Mouse (Mus musculus): ENCODE measurements around the gene Lrmp.

Gene Lrmp

DNA sequence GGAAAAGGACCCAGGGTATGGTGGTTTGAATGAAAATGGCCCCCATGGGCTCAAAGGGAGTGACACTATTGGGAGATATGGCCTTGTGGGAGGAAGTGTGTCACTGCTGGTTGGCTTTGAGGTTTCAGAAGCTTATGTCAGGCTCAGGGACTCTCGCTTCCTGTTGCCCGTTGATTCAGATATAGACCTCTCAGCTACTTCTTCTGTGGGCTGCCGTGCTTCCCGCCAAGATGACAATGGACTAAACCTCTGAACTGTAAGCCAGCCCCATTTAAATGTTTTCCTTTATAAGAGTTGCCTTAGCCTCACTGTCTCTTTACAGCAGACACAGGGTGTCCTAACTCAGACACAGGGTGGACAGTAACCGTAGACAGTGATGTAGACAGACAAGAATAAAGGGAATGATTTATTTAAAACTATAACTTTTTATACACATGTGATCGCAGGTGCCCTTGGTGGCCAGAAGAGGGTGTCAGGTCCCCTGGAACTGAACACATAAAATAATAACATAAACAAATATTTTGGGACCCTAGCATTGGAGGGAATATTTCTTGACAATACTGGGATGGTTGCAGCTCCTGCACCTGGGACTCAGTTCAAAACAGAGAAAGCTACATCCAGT is at the start of gene Lrmp:
Gene Lrmp, plus strand, starts transcription at position 178 of the 622 bp plus-strand sequence.
- in situ Hi-C loops (cut with MboI; ENCODE audit: low sequenced_read_pairs) = no loop called here

DNA sequence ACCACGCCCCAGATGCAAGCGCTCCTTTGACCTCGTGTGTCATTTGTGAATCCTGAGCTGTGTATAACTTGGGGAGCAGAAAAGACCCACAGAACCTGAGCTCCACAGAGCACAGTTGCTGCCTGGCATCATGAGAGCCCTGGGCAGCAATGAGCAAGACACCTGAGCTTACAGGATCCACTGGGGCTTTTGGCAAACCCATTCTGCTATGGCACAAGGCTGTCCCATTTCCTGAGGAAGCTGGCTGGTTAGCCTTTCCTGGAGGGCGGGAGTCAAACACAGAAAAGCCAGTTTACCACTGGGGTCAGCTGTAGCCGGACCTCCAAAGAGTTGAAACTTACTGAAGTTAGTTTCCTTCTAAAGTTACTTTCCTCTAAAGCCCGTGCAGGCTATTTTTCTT is 49.0 kb upstream of the Lrmp start:
- in situ Hi-C loops (cut with MboI; ENCODE audit: low sequenced_read_pairs) = no loop called here

DNA sequence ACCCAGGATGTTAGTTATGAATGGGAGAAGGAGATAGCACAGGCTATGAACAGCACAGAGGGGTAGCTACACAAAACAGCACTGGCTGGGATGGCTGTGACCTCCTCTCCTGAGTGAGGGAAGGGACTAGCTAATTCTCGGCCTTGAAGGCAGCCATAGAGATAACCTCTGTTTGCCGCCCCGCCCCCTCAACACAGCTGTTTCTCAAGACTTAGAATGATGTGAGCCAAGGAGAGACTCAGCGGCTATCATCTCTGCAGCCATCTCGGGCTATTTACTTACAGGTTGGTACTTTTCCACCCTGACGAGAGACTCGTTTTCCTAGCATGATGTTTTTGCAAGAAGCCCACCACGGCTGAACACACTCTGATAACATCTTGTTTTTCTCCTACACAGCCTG is 47.8 kb upstream of the Lrmp start:
- in situ Hi-C loops (cut with MboI; ENCODE audit: low sequenced_read_pairs) = no loop called here

DNA sequence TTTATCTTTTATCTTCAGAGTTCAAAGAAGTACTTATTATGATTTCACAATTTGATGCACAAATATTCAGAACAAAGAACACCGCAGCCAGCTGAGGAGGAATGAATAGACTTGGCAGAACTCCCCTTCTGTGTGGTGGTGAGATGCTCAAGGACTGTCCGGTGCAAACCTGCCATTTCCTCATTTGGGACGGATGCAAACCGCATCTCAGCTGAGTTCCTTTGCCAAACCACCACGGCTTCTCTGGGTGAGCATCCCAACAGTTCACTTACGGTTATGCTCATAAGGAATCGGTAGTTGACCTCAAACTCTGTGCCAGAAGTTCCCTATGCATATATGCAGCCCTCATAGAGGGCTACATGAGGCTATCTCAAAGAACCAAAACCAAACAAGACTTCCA is 46.1 kb upstream of the Lrmp start:
- in situ Hi-C loops (cut with MboI; ENCODE audit: low sequenced_read_pairs) = no loop called here

DNA sequence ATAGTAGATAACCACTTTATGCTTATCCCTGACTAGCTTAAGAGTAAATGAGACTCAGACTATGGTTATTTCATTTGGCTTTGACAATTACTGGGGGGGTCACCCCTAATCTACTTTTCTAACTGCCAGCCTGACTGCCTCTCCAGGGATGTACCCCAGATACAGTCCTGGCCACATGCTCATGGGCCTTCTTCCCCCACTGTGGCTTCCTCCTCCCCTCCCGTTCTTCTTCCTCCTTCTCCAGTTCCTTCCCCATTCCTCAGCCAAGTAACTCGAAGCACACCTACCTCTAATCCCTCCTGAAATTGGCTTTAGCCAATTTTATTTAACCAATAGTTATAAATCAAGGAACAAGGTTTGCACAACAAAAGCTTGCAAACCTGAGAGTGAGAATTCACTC is 45.5 kb upstream of the Lrmp start:
- in situ Hi-C loops (cut with MboI; ENCODE audit: low sequenced_read_pairs) = loop anchor here (10.0 kb wide), 1 partner anchor 275 kb away; no protein-coding TSS in a partner anchor

DNA sequence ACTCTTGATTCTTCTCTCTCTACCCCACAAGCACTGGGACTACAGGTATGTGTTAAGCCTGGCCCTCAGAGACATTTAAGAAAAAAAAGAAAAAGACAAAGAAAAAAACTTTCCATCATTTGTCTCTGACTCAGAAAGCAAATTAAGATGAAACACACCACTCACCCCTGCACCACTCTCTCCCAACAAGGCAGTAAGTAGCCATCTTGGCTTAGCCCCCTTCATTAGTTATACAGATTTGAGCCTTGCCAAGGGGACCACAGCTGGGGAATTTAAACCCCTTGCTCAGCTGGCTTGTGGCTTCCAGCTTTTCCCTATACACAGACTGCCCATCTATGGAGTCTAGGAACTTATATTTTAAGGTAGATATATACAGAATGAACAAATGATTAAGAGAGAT is 41.0 kb upstream of the Lrmp start:
- in situ Hi-C loops (cut with MboI; ENCODE audit: low sequenced_read_pairs) = loop anchor here (10.0 kb wide), 1 partner anchor 270 kb away; no protein-coding TSS in a partner anchor

DNA sequence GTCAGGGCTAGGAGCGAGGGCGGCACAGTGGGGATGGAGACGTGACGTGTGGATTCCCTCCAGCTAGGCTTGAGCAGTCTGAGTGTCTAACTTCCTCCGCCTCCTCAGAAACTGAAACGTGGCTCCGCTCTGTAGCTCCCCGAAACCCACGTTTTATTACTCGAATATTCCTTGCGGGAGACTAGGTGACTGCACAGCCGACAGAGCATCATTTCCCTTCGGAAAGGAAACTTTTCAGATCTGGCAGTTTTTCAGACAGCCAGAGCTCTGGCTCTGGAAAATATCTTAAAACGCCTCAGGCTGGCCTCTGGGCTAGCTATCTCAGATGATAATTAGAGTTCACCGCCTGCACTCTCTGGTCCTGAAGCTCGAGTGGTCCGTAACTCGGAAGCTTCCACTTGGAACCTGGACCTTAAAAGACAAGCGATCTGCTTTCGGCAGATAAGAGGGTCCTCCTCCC is 40.3 kb upstream of the Lrmp start:
- in situ Hi-C loops (cut with MboI; ENCODE audit: low sequenced_read_pairs) = loop anchor here (10.0 to 25.0 kb wide), 2 partner anchors 112 to 270 kb away; no protein-coding TSS in a partner anchor

DNA sequence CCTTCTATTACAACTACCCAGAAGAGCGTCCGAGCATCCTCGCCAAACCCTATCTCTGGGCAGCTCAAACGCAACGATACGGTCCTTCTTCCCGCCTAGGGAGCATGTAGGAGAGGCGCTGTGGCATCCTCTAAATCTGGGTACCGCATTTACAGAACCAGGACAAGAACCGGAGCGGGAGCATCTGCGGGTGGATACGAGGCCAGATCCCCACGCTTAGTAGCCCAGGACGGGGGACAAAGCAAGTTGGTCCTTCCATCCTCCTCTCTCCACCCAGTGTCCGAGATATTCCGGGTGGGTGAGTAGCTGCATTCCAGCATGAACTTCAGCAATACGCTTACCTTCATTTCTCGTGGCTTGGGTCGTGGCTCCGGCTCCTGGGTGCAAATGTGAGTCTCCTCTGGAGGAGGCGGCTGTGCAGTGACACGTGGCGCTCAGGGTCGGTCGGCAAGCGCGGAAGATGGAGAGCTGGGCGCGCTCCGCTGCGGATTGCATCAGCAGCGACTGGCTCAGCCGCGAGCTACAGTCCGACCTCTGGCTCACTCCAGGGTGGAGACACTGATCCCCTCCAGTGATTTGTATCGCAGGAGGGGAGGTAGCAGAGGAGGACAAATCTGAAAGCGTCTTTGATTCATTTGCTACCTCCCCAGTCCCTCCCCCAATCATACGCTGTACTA is 39.8 kb upstream of the Lrmp start, which contains the start of gene Bcat1:
Gene Bcat1, minus strand, starts transcription at position 637 of the 677 bp plus-strand sequence.
- in situ Hi-C loops (cut with MboI; ENCODE audit: low sequenced_read_pairs) = loop anchor here (10.0 to 25.0 kb wide), 2 partner anchors 112 to 269 kb away; no protein-coding TSS in a partner anchor

DNA sequence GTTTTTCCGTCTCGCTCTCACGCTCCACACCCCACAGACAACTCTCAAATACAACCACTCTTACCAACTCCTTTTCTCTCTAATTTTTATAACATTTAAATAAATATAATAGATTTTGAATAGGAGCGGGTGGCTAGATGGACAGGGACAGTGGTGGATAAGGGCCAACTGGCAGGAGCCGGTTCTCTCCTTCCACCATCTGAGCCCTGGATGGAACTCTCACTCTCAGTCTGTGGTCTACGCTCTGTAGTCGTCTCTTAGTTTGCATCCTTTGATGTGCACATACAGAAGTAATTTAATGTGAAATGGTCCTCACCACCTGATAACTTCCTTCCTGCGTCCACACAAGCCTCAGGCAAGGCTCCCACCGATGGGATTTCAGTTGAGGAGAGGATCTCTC is 39.2 kb upstream of the Lrmp start:
- in situ Hi-C loops (cut with MboI; ENCODE audit: low sequenced_read_pairs) = loop anchor here (10.0 to 25.0 kb wide), 2 partner anchors 111 to 269 kb away; no protein-coding TSS in a partner anchor

DNA sequence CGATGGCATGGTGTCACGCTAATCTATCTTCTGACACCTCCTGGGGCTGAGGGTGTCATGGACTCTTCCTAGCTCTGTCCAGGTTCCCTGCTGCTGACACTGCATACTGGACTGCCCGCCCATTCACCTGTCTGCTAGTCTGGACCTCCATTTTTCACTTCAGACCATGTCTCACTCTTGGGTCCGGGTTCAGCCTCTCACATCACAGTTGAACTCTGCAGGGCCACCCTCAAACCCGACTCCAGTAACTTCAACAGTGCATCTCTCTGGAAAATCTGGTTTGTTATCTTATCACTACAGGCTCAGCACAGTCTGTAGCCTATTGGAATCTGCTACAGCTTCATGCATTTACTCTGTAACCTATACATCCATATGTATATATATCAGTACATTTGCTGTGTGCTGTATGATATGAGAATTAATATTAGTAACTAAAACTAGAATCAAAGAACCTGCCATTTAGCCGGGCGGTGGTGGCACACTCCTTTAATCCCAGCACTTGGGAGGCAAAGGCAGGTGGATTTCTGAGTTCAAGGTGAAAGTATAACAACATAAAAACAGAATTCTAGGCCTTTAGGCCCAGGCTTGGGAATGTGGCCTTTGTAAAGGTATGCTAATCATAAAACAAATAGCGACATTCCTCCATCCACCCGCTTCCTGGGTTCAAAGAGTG is 36.2 kb upstream of the Lrmp start:
- in situ Hi-C loops (cut with MboI; ENCODE audit: low sequenced_read_pairs) = loop anchor here (10.0 to 25.0 kb wide), 2 partner anchors 108 to 266 kb away; no protein-coding TSS in a partner anchor

DNA sequence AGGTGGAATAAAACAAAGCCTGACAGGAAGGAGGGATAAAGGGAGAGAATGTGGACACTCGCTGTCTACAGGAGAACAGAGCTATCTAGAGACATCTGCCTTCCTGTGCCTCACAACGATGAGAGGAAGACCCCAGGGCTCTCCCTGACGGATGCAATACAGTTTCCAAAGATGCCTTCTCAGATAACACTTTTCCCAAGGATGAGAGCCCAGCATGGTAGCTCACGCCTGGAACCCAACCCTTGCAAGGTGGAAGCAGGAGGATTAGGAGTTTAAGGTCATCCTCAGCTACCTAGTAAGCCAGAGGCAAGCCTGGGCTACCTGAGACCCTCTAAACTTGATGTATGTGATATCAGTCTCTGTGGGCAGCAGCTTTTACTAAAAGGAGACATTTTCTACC is 33.7 kb upstream of the Lrmp start:
- in situ Hi-C loops (cut with MboI; ENCODE audit: low sequenced_read_pairs) = loop anchor here (25.0 kb wide), 1 partner anchor 106 kb away; no protein-coding TSS in a partner anchor

DNA sequence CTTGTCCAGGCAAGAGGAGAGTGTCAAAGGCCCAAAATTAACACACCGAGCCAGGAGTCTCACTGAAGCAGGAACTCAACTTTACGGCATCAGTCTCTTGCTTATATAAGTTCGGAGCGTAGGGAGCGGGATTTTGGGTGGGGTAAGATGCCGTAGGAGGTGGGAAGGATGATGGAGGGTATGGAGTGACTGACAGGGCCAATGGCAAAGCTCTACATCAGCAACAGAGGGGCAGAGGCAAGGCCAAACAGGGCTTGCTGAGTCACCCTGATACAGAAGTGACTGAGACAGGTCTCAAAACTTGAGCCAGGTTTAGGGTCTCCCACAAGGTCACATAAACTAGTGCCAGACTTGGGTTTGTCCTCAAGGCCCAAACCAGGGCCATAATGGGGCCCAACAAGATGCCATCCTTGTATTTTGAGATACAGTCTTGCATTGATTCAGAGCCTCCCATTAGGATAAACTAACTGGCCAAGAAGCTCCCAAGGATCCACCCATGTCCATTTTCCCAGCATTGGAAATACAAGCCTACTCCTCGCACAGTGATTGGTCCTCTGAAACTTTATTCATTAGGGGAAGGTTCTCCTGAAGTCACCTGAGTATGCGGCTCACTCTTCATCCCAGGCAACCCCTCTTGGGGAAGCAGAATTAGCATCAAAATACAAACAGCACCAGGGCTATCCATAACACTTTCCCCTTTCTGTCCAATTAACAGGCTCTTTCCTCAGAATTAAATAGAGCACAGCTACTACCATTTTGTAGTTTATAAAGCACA is 30.9 kb upstream of the Lrmp start:
- in situ Hi-C loops (cut with MboI; ENCODE audit: low sequenced_read_pairs) = loop anchor here (25.0 kb wide), 1 partner anchor 103 kb away; no protein-coding TSS in a partner anchor

DNA sequence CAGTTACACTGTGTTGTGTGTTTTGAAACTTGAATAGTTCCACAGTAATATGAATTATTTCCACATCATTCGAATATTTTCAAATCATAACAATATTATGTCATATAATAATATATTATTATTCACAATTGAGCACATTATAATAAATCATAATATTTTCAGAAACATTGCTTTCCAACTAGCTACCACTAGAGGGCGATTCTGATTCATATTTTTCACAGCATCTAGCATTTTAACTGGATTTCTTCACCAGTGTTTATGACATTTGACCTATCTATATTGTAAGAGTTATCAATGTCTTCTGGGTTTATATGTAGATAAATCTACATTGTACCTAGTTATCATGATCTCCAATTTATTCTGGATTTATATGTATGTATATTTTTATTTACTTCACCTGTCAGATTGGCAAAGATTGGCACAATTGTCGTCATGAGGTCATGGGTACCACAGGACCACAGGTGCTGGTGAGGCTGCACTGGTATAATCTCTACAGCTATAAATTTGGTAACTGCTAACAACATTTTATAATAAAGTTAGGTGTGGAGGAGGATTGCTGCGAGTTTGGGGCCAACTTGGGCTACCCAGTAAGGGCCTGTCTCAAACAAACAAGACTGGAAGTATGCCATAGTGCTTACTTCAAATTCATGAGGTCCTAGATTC is 26.9 kb upstream of the Lrmp start:
- in situ Hi-C loops (cut with MboI; ENCODE audit: low sequenced_read_pairs) = loop anchor here (25.0 kb wide), 1 partner anchor 99 kb away; no protein-coding TSS in a partner anchor

DNA sequence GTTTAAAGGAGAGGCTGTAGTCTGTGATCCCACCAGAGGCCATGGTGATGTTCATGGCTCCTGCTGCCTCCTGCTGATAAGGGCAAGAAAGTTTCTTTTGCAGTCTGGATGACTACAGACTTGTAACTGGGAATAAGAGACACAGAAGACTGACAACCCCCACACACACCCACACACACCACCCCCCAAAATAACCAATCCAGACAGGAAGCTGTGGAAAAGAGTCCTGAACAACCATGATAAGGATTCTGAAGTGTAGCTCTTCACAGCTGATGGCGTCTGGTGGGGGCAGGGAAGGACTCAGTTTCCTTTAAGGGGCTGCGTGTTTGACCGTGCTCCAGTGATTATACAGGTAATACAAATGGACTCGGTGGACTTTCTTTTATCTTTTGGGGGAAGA is 26.1 kb upstream of the Lrmp start:
- in situ Hi-C loops (cut with MboI; ENCODE audit: low sequenced_read_pairs) = loop anchor here (25.0 kb wide), 1 partner anchor 98 kb away; no protein-coding TSS in a partner anchor

DNA sequence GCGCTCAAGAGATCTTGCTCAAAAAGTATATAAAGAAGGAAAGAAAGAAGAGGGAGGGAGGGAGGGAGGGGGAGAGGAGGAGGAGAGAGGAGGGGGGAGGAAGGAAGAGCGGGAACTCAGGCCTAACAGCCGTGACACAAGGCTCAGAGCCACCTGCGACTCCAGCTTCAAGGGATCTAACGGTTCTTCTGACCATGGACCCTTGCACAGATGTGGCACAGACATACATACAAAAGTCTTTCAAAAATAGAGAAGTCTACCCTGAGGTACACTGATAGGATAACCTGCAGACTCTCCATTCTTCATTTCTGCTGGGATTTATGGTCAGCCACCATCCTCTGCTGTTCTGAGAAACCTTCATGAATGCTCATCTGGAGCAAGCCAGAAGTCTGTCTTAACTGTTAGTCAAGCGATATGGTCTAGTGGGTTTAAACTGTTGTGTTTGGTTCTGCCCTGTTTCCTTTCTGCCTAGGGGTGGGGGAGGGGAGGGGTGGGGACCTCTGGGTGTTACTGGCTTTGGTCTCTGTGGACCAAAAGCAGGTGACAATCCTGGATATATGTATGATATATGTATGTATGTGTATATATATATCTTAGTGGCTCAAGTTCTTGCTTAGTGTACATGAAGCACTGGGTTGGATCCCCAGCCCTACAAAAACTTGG is 25.1 kb upstream of the Lrmp start:
- in situ Hi-C loops (cut with MboI; ENCODE audit: low sequenced_read_pairs) = loop anchor here (25.0 kb wide), 1 partner anchor 97 kb away; no protein-coding TSS in a partner anchor

DNA sequence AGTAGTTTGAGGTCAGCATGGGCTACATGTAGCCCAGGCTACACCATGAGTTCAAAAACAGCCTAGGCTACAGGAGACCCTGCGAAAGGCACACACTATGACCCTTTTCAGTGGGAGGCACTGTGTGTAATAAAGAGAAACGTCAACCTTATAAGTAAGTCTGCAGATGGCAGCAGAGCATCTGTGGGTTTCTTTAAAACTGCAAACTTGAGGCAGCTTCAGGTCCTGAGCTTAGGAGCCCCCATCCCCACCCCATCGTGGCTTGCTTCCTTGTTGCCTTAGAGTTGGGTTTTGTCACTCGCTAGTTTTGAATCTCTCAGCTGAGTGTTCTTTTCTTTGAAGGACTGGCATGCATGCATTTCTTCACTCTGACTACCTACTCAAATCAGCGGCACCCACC is 24.5 kb upstream of the Lrmp start:
- in situ Hi-C loops (cut with MboI; ENCODE audit: low sequenced_read_pairs) = loop anchor here (25.0 kb wide), 1 partner anchor 96 kb away; no protein-coding TSS in a partner anchor

DNA sequence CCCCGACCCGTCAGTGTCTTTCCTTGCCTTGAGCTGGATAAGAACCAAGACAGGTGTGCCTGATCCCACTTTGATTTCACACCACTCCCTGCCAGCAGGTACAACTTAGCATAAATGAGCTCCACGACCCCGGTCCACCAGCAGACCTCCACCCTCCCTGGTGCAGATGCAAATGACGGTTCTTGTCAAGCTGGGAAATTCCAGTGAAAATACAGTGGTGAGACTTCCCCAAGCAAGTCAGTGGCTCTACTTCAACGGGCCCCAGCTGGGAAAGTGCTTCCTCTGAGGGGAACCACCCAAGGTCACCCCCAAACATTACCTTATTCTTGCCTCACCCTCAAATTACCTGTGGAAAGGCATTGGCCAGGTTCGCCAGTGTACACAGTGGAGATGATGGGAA is 23.5 kb upstream of the Lrmp start:
- in situ Hi-C loops (cut with MboI; ENCODE audit: low sequenced_read_pairs) = loop anchor here (25.0 kb wide), 1 partner anchor 95 kb away; no protein-coding TSS in a partner anchor

DNA sequence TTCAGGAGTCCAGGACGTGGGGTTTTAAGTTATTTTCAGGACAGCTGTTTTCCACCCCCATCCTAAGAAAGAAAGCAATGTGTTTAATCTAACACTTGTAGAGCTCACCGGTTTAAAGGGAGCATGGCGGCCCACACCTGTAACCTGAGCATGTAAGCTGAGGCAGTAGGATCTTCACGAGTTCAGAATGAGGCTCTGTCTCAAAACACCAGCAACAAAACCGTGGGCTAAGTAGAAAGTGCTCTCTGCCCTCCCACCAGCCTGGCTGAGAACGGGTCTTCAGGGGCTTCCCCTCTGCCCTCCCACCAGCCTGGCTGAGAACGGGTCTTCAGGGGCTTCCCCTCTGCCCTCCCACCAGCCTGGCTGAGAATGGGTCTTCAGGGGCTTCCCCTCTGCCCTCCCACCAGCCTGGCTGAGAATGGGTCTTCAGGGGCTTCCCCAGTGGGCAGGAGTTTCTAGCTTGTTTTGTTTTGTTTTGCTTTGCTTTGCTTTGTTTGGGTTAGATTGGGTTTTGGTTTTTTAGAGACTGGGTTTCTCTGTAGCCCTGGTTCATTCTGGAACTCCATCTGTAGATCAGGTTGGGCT is 22.3 kb upstream of the Lrmp start:
- in situ Hi-C loops (cut with MboI; ENCODE audit: low sequenced_read_pairs) = loop anchor here (25.0 kb wide), 1 partner anchor 94 kb away; no protein-coding TSS in a partner anchor

DNA sequence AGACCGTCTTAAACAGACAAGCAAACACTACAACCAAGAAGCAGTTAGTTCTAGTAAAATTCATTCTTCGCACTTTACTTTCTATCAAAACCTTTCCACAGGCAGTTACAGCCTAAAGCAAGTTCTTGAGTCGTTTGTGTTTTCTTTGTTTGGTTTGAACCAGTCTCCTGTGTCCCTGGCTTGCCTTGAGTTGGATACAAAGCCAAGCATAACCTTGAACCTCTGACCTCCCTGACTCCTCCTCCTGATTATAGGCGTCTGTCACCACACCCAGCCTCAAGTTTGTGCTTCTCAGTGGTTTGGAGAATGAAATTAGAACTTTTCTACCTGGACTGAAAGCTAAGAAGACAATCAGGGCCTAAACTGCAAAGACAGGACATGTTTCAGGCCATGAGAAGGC is 21.0 kb upstream of the Lrmp start:
- in situ Hi-C loops (cut with MboI; ENCODE audit: low sequenced_read_pairs) = loop anchor here (25.0 kb wide), 1 partner anchor 93 kb away; no protein-coding TSS in a partner anchor
